Mouse (Mus musculus) heart, embryonic 12.5 days (tissue): ENCODE data around the gene Cdc34b. TPM values are rescaled to one million over a fixed set of nuclear protein-coding genes. Genes with fewer than 3 reads are reported as not detected.
"Not testable (repeated sequence)": the region's sequence is repeated elsewhere in the genome, so short reads cannot be mapped to it uniquely, and the experiment has no call there.

Experiments used
- ATAC-seq: fragments of 200-750 bp; cut with Nextera tagmentation; 2 replicates; pipeline ENCODE4 v1.8.0; 2017; ENCODE audit warnings: moderate TSS enrichment, moderate library complexity; ENCODE audit not compliant: insufficient number of reproducible peaks, low FRiP score
- H3K27ac ChIP-seq: fragments of 300-500 bp; sonication (generic); 2 replicates; pipeline ENCODE4 v1.5.1; 2016; ENCODE audit warnings: mild to moderate bottlenecking, moderate library complexity; ENCODE audit not compliant: poor library complexity, severe bottlenecking
- H3K27me3 ChIP-seq: fragments of 300-500 bp; sonication (generic); replicated peaks from 2 replicates; pipeline ENCODE4 v1.6.1; 2016; ENCODE audit warnings: mild to moderate bottlenecking, moderate library complexity
- H3K36me3 ChIP-seq: fragments of 300-500 bp; sonication (generic); 2 replicates; pipeline ENCODE4 v1.6.1; 2016; ENCODE audit warnings: mild to moderate bottlenecking, moderate library complexity
- H3K4me1 ChIP-seq: fragments of 300-500 bp; sonication (generic); replicated peaks from 2 replicates; pipeline ENCODE4 v1.6.1; 2016; ENCODE audit warnings: mild to moderate bottlenecking
- H3K4me2 ChIP-seq: fragments of 300-500 bp; sonication (generic); 2 replicates; pipeline ENCODE4 v1.6.1; 2016; ENCODE audit warnings: mild to moderate bottlenecking, moderate library complexity
- H3K4me3 ChIP-seq: fragments of 300-500 bp; sonication (generic); 2 replicates; pipeline ENCODE4 v1.5.1; 2016; ENCODE audit warnings: mild to moderate bottlenecking
- H3K9ac ChIP-seq: fragments of 300-500 bp; sonication (generic); 2 replicates; pipeline ENCODE4 v1.6.1; 2016; ENCODE audit warnings: mild to moderate bottlenecking, moderate library complexity
- H3K9me3 ChIP-seq: fragments of 300-500 bp; sonication (generic); replicated peaks from 2 replicates; pipeline ENCODE4 v1.6.1; 2016; ENCODE audit warnings: mild to moderate bottlenecking, moderate library complexity
- WGBS: fragments of 180-500 bp; shearing (Covaris S2); methylation state at CpG from one replicate; pipeline ENCODE4 v1.1.7; 2016; 5-methylcytosine and 5-hydroxymethylcytosine counted together
- polyA plus RNA-seq: library from polyadenylated mRNA; unstranded; fragments of >200 nt; fragmentation: Nextera tagmentation; extraction: Ambion mirVana; gene quantifications from 2 replicates; pipeline ENCODE4 v1.2.1, GENCODE M21; 2016

Gene Cdc34b
- not detected in 2 replicates for polyA plus RNA-seq

- H3K4me2 ChIP-seq: no peak within 1 kb of the TSS
- ATAC-seq: no peak
- 63% methylated on average over 29 of the region's 29 CpGs for WGBS
Observed at GRCm38 (mm10) chr11:94741732-94742272, at the start of gene Cdc34b. Gene Cdc34b (plus strand): TSS chr11:94741782.

DNA sequence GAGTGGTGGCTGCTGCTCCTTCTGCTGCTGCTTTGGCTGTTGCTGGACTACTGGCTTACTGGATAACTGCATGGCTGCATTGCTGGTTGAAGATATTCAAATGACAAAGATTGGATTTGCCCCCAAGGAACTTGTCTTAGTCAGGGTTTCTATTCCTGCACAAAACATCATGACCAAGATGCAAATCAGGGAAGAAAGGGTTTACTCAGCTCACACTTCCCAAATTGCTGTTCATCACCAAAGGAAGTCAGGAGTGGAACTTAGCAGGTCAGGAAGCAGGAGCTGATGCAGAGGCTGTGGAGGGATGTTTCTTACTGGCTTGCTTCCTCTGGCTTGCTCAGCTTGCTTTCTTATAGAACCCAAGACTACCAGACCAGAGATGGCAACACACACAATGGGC lies 49.1 kb upstream of the Cdc34b start:
- not testable (repeated sequence) for H3K4me2 ChIP-seq, H3K9me3 ChIP-seq, H3K27ac ChIP-seq, H3K4me1 ChIP-seq, H3K4me3 ChIP-seq, H3K9ac ChIP-seq, H3K27me3 ChIP-seq, ATAC-seq, H3K36me3 ChIP-seq

More at GRCm38 (mm10) chr11:94741732-94742272, at the start of gene Cdc34b:
- Histone ChIP-seq H3K4me1 (no peaks in the 10 kb centered on the region), H3K27me3 (peaks cover 33% of the 10 kb centered on the region), H3K9ac (no peak within 1 kb of the TSS), H3K9me3 (peaks cover 12% of the 10 kb centered on the region), H3K4me3 (no peak within 1 kb of the TSS), H3K36me3 (no peaks in the 10 kb centered on the region), H3K27ac (no peak within 1 kb of the TSS)

DNA sequence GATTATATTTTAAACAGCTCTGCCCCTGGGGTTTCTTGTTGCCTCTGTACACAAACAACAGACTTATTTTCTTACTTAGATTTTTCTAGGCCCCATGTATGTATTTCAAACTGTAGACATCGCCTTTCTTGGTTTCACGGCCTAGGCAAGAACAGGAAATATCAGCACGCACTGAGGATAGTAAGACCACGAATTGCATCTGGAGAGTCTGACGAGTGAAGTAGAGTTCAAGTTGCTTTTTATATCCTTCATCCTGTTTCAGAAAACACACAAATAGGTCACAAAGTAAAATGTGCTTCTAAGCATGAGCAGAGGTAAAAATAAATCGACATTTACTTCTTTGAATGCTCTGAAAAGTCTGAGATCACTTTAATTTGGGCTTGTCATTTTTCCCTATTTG lies 46.1 kb upstream of the Cdc34b start:
- ATAC-seq: no peak
- no peaks in the 10 kb centered on the region for H3K9me3 ChIP-seq
- 66% methylated on average over 6 of the region's 6 CpGs for WGBS
- no peak overlapping the region for H3K4me3 ChIP-seq
- H3K4me2 ChIP-seq: no peak overlapping the region
- no peaks in the 10 kb centered on the region for H3K36me3 ChIP-seq
- no peak overlapping the region for H3K9ac ChIP-seq
- no peak overlapping the region for H3K27ac ChIP-seq
- H3K27me3 ChIP-seq: no peaks in the 10 kb centered on the region
- H3K4me1 ChIP-seq: peaks cover 9% of the 10 kb centered on the region

DNA sequence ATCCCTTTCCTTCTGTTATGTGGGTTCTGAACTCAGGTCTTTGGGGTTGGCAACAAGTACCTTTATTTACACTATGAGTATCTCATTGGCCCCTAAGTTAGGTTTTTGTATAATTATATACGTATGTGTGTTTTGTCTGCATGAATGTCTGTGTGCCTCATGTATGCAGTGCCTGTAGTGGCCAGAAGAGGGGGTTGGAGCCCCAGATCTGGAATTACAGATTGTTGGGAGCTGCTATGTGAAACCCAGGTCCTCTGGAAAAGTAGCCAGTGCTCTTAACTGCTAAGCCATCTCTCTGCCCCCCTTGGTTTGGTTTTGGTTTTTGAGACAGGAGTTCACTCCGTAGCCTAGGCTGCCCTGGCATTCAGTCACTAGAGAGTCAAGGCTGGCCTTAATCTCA lies 44.4 kb upstream of the Cdc34b start:
- Histone ChIP-seq H3K36me3 (no peaks in the 10 kb centered on the region), H3K27ac (no peak overlapping the region), H3K9me3 (no peaks in the 10 kb centered on the region), H3K4me2 (no peak overlapping the region), H3K4me3 (no peak overlapping the region), H3K27me3 (no peaks in the 10 kb centered on the region; the same call in 1 of the 2 replicates), H3K9ac (no peak overlapping the region), H3K4me1 (peaks cover 9% of the 10 kb centered on the region)
- ATAC-seq: no peak
- WGBS: 86% methylated on average over 2 of the region's 2 CpGs

DNA sequence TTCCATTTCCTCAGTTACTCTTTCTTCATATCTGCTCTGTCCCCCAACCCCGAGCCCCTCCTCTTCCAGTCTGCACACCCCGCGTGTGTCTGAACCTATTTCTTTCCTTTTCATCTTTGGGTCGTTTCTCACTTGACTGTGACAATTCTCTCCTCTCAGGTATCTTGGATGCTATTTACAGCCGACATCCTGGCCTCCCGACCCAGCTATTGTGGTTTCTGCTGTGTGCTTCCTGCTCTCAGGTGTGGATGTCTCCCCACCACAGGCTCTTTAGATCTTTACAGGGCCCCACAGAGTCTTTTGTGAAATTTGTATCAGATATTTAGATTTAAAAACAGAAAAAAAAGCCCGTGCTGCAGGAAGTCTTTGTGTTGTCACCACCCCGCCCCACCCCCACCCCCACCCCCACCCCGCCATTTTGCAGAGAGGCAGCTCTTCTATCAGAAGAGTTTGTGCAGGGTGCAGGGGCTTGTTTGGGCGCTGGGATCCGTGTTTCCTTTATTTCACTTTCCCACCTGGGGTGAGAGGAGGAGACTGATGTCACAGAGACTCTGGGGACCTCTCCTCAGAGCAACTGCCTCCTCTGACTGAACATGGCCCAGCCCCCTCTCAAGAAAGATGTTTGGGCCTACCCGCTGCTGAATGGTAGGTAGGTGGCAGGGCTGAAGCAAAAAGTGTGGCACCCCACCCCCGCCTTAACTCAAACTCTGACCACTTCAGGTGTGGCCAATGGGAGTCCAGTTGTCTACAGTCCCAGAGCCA lies 43.7 kb upstream of the Cdc34b start:
- no peak overlapping the region for H3K9ac ChIP-seq
- H3K4me1 ChIP-seq: peaks cover 9% of the 10 kb centered on the region
- H3K27ac ChIP-seq: no peak overlapping the region
- no peaks in the 10 kb centered on the region for H3K9me3 ChIP-seq
- H3K4me2 ChIP-seq: no peak overlapping the region
- 43% methylated on average over 13 of the region's 13 CpGs for WGBS
- no peaks in the 10 kb centered on the region; the same call in 1 of the 2 replicates for H3K27me3 ChIP-seq
- H3K36me3 ChIP-seq: no peaks in the 10 kb centered on the region
- H3K4me3 ChIP-seq: no peak overlapping the region
- no peak for ATAC-seq

GRCm38 (mm10) chr11:94699399-94699798 lies 42.2 kb upstream of the Cdc34b start:
- no peak for ATAC-seq
- no peaks in the 10 kb centered on the region for H3K36me3 ChIP-seq
- no peaks in the 10 kb centered on the region; the same call in 1 of the 2 replicates for H3K27me3 ChIP-seq
- no peaks in the 10 kb centered on the region for H3K9me3 ChIP-seq
- H3K9ac ChIP-seq: no peak overlapping the region
- WGBS: 92% methylated on average over 3 of the region's 3 CpGs
- H3K27ac ChIP-seq: no peak overlapping the region
- peaks cover 9% of the 10 kb centered on the region for H3K4me1 ChIP-seq
- no peak overlapping the region for H3K4me3 ChIP-seq
- H3K4me2 ChIP-seq: no peak overlapping the region

- Histone ChIP-seq H3K9me3 (no peaks in the 10 kb centered on the region), H3K4me1 (peaks cover 9% of the 10 kb centered on the region), H3K4me2 (no peak overlapping the region), H3K27me3 (no peaks in the 10 kb centered on the region; the same call in 1 of the 2 replicates), H3K36me3 (no peaks in the 10 kb centered on the region), H3K27ac (no peak overlapping the region), H3K9ac (no peak overlapping the region), H3K4me3 (no peak overlapping the region)
- ATAC-seq: no peak
- 62% methylated on average over 27 of the region's 27 CpGs for WGBS
Observed at GRCm38 (mm10) chr11:94701401-94702215, 40.0 kb upstream of the Cdc34b start.

- Histone ChIP-seq H3K9me3 (no peaks in the 10 kb centered on the region), H3K9ac (no peak overlapping the region), H3K4me3 (no peak overlapping the region), H3K4me2 (no peak overlapping the region), H3K4me1 (peaks cover 9% of the 10 kb centered on the region), H3K27me3 (no peaks in the 10 kb centered on the region; the same call in 1 of the 2 replicates), H3K27ac (no peak overlapping the region), H3K36me3 (no peaks in the 10 kb centered on the region)
- no peak for ATAC-seq
- WGBS: 66% methylated on average over 3 of the region's 3 CpGs
Observed at GRCm38 (mm10) chr11:94702216-94702610, 39.4 kb upstream of the Cdc34b start.

DNA sequence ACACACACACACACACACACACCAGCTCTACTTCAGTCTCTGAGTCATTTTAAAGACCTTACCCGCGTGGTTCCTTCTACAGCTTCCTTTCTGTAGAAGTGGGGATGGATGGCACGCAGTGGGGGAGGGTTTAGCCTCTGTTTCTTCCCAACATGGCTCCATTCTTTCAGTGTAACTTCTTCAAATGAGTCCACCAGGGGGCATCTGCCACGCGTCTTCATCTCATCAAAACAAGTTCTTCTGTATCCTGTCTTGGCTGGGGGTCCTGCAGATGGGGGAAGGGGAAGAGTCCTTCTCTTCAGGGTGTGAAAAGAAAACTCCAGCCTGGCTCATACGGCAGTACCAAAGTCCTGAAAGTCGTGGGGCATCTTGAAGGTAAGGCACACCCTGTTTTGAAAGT lies 37.6 kb upstream of the Cdc34b start:
- Histone ChIP-seq H3K27ac (no peak overlapping the region), H3K27me3 (no peaks in the 10 kb centered on the region; the same call in 1 of the 2 replicates), H3K4me1 (no peaks in the 10 kb centered on the region), H3K9me3 (no peaks in the 10 kb centered on the region), H3K9ac (no peak overlapping the region), H3K4me2 (no peak overlapping the region), H3K36me3 (no peaks in the 10 kb centered on the region), H3K4me3 (no peak overlapping the region)
- WGBS: 35% methylated on average over 7 of the region's 7 CpGs
- ATAC-seq: no peak

DNA sequence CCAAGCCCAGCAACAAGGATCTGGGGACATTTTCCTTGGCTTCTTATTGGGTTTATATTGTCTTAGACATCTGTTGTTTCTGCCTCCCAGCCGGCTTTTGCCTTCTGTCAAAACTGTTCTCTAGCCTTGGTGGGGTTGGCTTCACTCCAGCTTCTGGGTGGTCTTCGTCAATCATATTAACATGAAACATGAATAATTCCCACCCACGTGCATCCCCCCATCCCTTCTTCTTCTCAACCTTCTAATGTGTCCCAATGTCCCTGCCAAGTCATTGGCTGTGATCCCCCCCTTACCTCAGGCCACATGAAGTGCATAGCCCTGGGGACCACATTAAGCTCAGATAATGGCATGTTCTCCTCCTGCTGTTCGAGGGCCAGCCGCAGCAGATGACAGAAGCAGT lies 37.1 kb upstream of the Cdc34b start, which contains the start of gene Gm11541:
TSS of gene Gm11541 (minus strand) at position 28 of the 400 bp plus-strand sequence.
- WGBS: 70% methylated on average over 5 of the region's 5 CpGs
- no peaks in the 10 kb centered on the region for H3K9me3 ChIP-seq
- no peaks in the 10 kb centered on the region; the same call in 1 of the 2 replicates for H3K27me3 ChIP-seq
- H3K4me3 ChIP-seq: no peak within 1 kb of the TSS
- no peaks in the 10 kb centered on the region for H3K36me3 ChIP-seq
- no peak within 1 kb of the TSS for H3K27ac ChIP-seq
- ATAC-seq: no peak
- H3K4me2 ChIP-seq: no peak within 1 kb of the TSS
- no peak within 1 kb of the TSS for H3K9ac ChIP-seq
- H3K4me1 ChIP-seq: no peaks in the 10 kb centered on the region

GRCm38 (mm10) chr11:94713246-94713860 lies 28.2 kb upstream of the Cdc34b start:
- Histone ChIP-seq H3K4me1 (peaks cover 13% of the 10 kb centered on the region), H3K27me3 (peaks cover 23% of the 10 kb centered on the region), H3K27ac (no peak overlapping the region), H3K36me3 (no peaks in the 10 kb centered on the region), H3K9me3 (peaks cover 5% of the 10 kb centered on the region), H3K4me2 (no peak overlapping the region), H3K9ac (no peak overlapping the region), H3K4me3 (no peak overlapping the region)
- no peak for ATAC-seq
- 18% methylated on average over 11 of the region's 11 CpGs for WGBS
